Comparison of ENCODE assay signal across 10 mouse cellular contexts in genomic region chr2:96707772-96708350, GRCm38 (mm10).
DNase-seq lines count a peak whose midpoint lies in the region; ATAC-seq lines count a peak whose summit lies in the region.
"Had no signal": no experiment of that assay in that cellular context is flagged by ENCODE, and none has a peak within 500 bp of the region (broad histone marks: within the 10 kb centered on the region; RNA-seq: fewer than 3 reads in every experiment).

No protein-coding gene starts in this region.

- no peaks in the 10 kb centered on the region for H3K36me3 ChIP-seq in embryonic facial prominence, embryonic 11.5 days (replicated peaks; ENCODE audit: control insufficient read depth, insufficient read depth, low read depth, low read length)
- no peaks in the 10 kb centered on the region for H3K36me3 ChIP-seq in embryonic facial prominence, embryonic 10.5 days (replicated peaks)
- H3K36me3 ChIP-seq: neural tube, embryonic 13.5 days had no signal

- no peak for ATAC-seq in embryonic facial prominence, embryonic 11.5 days (replicated peaks; ENCODE audit: insufficient number of reproducible peaks, low FRiP score, low TSS enrichment, low read depth)

- no peak overlapping the region for H3K4me2 ChIP-seq in embryonic facial prominence, embryonic 11.5 days (ENCODE audit: low read depth, low read length)
- H3K4me2 ChIP-seq: neural tube, embryonic 13.5 days had no signal

- WGBS in embryonic facial prominence, embryonic 11.5 days: 70% methylated on average over 4 of the region's 4 CpGs
- 67% methylated on average over 4 of the region's 4 CpGs for WGBS in embryonic facial prominence, embryonic 10.5 days

- H3K9ac ChIP-seq in embryonic facial prominence, embryonic 11.5 days (replicated peaks; ENCODE audit: low read length): no peak overlapping the region
- H3K9ac ChIP-seq: neural tube, embryonic 13.5 days had no signal

- no peak overlapping the region for H3K27ac ChIP-seq in embryonic facial prominence, embryonic 11.5 days (replicated peaks; ENCODE audit: low read depth, low read length)
- no peak overlapping the region for H3K27ac ChIP-seq in embryonic facial prominence, embryonic 10.5 days (replicated peaks)
- H3K27ac ChIP-seq: neural tube, embryonic 13.5 days had no signal

- intact Hi-C loops in left cerebral cortex, postnatal 25 days (cut with DNase I): no loop called here

- no peak overlapping the region for H3K4me3 ChIP-seq in embryonic facial prominence, embryonic 11.5 days (ENCODE audit: low read depth, low read length)
- H3K4me3 ChIP-seq in embryonic facial prominence, embryonic 10.5 days: no peak overlapping the region
- H3K4me3 ChIP-seq: neural tube, embryonic 13.5 days had no signal

- no peaks in the 10 kb centered on the region for H3K9me3 ChIP-seq in embryonic facial prominence, embryonic 11.5 days (replicated peaks; ENCODE audit: control insufficient read depth, low read length)
- H3K9me3 ChIP-seq in embryonic facial prominence, embryonic 10.5 days: no peaks in the 10 kb centered on the region
- H3K9me3 ChIP-seq: neural tube, embryonic 13.5 days had no signal

- no peaks in the 10 kb centered on the region for H3K4me1 ChIP-seq in embryonic facial prominence, embryonic 11.5 days (ENCODE audit: control insufficient read depth, insufficient read depth, low read length)
- H3K4me1 ChIP-seq in embryonic facial prominence, embryonic 10.5 days: no peaks in the 10 kb centered on the region
- H3K4me1 ChIP-seq: neural tube, embryonic 13.5 days had no signal

- no peaks in the 10 kb centered on the region for H3K27me3 ChIP-seq in embryonic facial prominence, embryonic 11.5 days (ENCODE audit: control insufficient read depth, insufficient read depth, low read length)
- no peaks in the 10 kb centered on the region for H3K27me3 ChIP-seq in embryonic facial prominence, embryonic 10.5 days (replicated peaks; ENCODE audit: low read depth, poor library complexity, severe bottlenecking)
- H3K27me3 ChIP-seq: neural tube, embryonic 13.5 days had no signal

- DNase-seq in embryonic facial prominence, embryonic 11.5 days (ENCODE audit: low spot score): peak; percentile 30
- DNase-seq in embryonic facial prominence, embryonic 10.5 days (ENCODE audit: low spot score): no peak
- DNase-seq in left cerebral cortex, postnatal 25 days (ENCODE audit: low spot score in 2 of 2): peak; percentile 20 to 44
- no peak for DNase-seq in left cerebral cortex, adult 8-10 months (ENCODE audit: low spot score in 2 of 2)
- peak; percentile 2 for DNase-seq in MEL-GATA-1-ER (ENCODE audit: extremely low read depth, low read depth)
- peak; percentile 33 for DNase-seq in embryo, embryonic 10 days (ENCODE audit: low spot score)
- DNase-seq in urinary bladder, postnatal 14 days (ENCODE audit: low spot score): no peak
- DNase-seq in adrenal gland, adult 18-20 months (ENCODE audit: low spot score in 2 of 2): no peak
- DNase-seq: gastrocnemius, postnatal 10 days had no signal

Comparison
In these comparisons a context has a peak if more than half of its experiments do, and no peak if none do; other contexts are left out.
1. DNase-seq: peak in embryonic facial prominence, embryonic 11.5 days (single experiment), left cerebral cortex, postnatal 25 days (2 of 2), MEL-GATA-1-ER (single experiment) and embryo, embryonic 10 days (single experiment); none in embryonic facial prominence, embryonic 10.5 days (single experiment), left cerebral cortex, adult 8-10 months (0 of 2), urinary bladder, postnatal 14 days (single experiment) and adrenal gland, adult 18-20 months (0 of 2).